In genomic region chr13:49213531-49213932, GRCm38 (mm10) we compare ENCODE assay signal across 9 mouse cellular contexts. TPM values are rescaled to one million over a fixed set of nuclear protein-coding genes. Genes with fewer than 3 reads are reported as not detected.
DNase-seq lines count a peak whose midpoint lies in the region; ATAC-seq and TF ChIP-seq lines count a peak whose summit lies in the region.
"Had no signal": no experiment of that assay in that cellular context is flagged by ENCODE, and none has a peak within 500 bp of the region (broad histone marks: within the 10 kb centered on the region; RNA-seq: fewer than 3 reads in every experiment).

No protein-coding gene starts in this region.

- DNase-seq in liver, postnatal 0 days, result no peak
- no peak for DNase-seq in liver
- DNase-seq in T-cell, adult 2 months (ENCODE audit: low spot score), result peak; percentile 47
- DNase-seq in cerebellum, adult 11-12 months, result peak; percentile 79
- peak; percentile 32 for DNase-seq in heart, postnatal 0 days (ENCODE audit: low spot score)
- peak; percentile 74 to 75 for DNase-seq in monocyte, adult 2 months (ENCODE audit: low read depth in 1 of 2, low spot score in 2 of 2)
- DNase-seq in right cerebral cortex, postnatal 4 days, result no peak

- no peaks in the 10 kb centered on the region for H3K9me3 ChIP-seq in liver, postnatal 0 days (ENCODE audit: low read length)
- H3K9me3 ChIP-seq in heart, postnatal 0 days (replicated peaks; ENCODE audit: control insufficient read depth, low read length), result no peaks in the 10 kb centered on the region
- H3K9me3 ChIP-seq in midbrain, embryonic 15.5 days, result no peaks in the 10 kb centered on the region

- ATAC-seq in liver, postnatal 0 days, result no peak
- ATAC-seq in heart, postnatal 0 days (ENCODE audit: insufficient read depth, low read depth), result no peak; the same call in 1 of the 2 replicates
- ATAC-seq in midbrain, embryonic 15.5 days (replicated peaks), result no peak

- no peak overlapping the region for H3K4me3 ChIP-seq in liver, postnatal 0 days (ENCODE audit: low read depth, low read length)
- peak overlapping the region; percentile 77; the same call in 1 of the 2 replicates for H3K4me3 ChIP-seq in heart, postnatal 0 days (ENCODE audit: low read depth, low read length)
- H3K4me3 ChIP-seq in midbrain, embryonic 15.5 days, result no peak overlapping the region
- H3K4me3 ChIP-seq: erythroblast, embryonic 14.5 days had no signal

- peaks cover 34% of the 10 kb centered on the region for H3K4me1 ChIP-seq in liver, postnatal 0 days (ENCODE audit: insufficient read depth)
- H3K4me1 ChIP-seq in heart, postnatal 0 days (ENCODE audit: control insufficient read depth, insufficient read depth), result peaks cover 37% of the 10 kb centered on the region
- H3K4me1 ChIP-seq in midbrain, embryonic 15.5 days, result peaks cover 39% of the 10 kb centered on the region

- TF ChIP-seq EP300 in liver, postnatal 0 days (IDR thresholded peaks at IDR 0.05; ENCODE audit: low read depth), result no peak
- TF ChIP-seq EP300 in heart, postnatal 0 days (IDR thresholded peaks at IDR 0.05; ENCODE audit: low read depth), result no peak

- H3K4me2 ChIP-seq in liver, postnatal 0 days (ENCODE audit: low read depth, low read length), result peak overlapping the region; percentile 94
- H3K4me2 ChIP-seq in heart, postnatal 0 days (ENCODE audit: low read depth, low read length), result peak overlapping the region; percentile 74
- no peak overlapping the region for H3K4me2 ChIP-seq in midbrain, embryonic 15.5 days

- WGBS in liver, postnatal 0 days (ENCODE audit: insufficient replicate concordance), result 27% methylated on average over 4 of the region's 4 CpGs
- WGBS in heart, postnatal 0 days, result 43% methylated on average over 4 of the region's 4 CpGs
- 60% methylated on average over 4 of the region's 4 CpGs for WGBS in midbrain, embryonic 15.5 days

- H3K9ac ChIP-seq in liver, postnatal 0 days (replicated peaks), result no peak overlapping the region
- H3K9ac ChIP-seq in heart, postnatal 0 days (replicated peaks; ENCODE audit: low read depth, low read length), result 0 out of 2 replicates have a peak overlapping the region, but pooled peaks have one; percentile 87
- H3K9ac ChIP-seq in midbrain, embryonic 15.5 days, result no peak overlapping the region

- no peaks in the 10 kb centered on the region for H3K27me3 ChIP-seq in liver, postnatal 0 days (ENCODE audit: insufficient read depth, low read length)
- no peaks in the 10 kb centered on the region for H3K27me3 ChIP-seq in heart, postnatal 0 days (ENCODE audit: control insufficient read depth, insufficient read depth, low read length)
- H3K27me3 ChIP-seq in midbrain, embryonic 15.5 days (replicated peaks), result peaks cover 12% of the 10 kb centered on the region

- H3K27ac ChIP-seq in liver, postnatal 0 days (ENCODE audit: low read depth), result 0 out of 2 replicates have a peak overlapping the region, but pooled peaks have one; percentile 24
- H3K27ac ChIP-seq in heart, postnatal 0 days (ENCODE audit: low read depth), result peak overlapping the region; percentile 70
- no peak overlapping the region for H3K27ac ChIP-seq in midbrain, embryonic 15.5 days

- H3K36me3 ChIP-seq in liver, postnatal 0 days (replicated peaks; ENCODE audit: insufficient read depth, low read length), result no peaks in the 10 kb centered on the region
- no peaks in the 10 kb centered on the region for H3K36me3 ChIP-seq in heart, postnatal 0 days (replicated peaks; ENCODE audit: control insufficient read depth, insufficient read depth, low read length)
- no peaks in the 10 kb centered on the region for H3K36me3 ChIP-seq in midbrain, embryonic 15.5 days (replicated peaks)

- no peak for TF ChIP-seq CTCF in liver, postnatal 0 days (IDR thresholded peaks at IDR 0.05; ENCODE audit: low read depth)
- no peak for TF ChIP-seq CTCF in heart, postnatal 0 days (IDR thresholded peaks at IDR 0.05; ENCODE audit: low read depth)

RNA-seq across cellular contexts. Expression of gene Card19, which starts 2.3 kb away (rescaled TPM):
- polyA plus RNA-seq in liver, postnatal 0 days (2015; fragmentation: Nextera tagmentation; extraction: Ambion mirVana), result 31.8 and 32.3 TPM in 2 replicates
- total RNA-seq in heart, postnatal 0 days (2014; rRNA removed; ENCODE audit: low replicate concordance), result 114 and 136 TPM in 2 replicates
- polyA plus RNA-seq in heart, postnatal 0 days (2015; fragmentation: Nextera tagmentation; extraction: Ambion mirVana), result 188 TPM in 2 replicates
- polyA plus RNA-seq in midbrain, embryonic 15.5 days (2015; fragmentation: Nextera tagmentation; extraction: Ambion mirVana), result 25.1 and 29.3 TPM in 2 replicates

RNA-seq across cellular contexts. Expression of gene Ninj1, which starts 26.2 kb away (rescaled TPM):
- 106 and 118 TPM in 2 replicates for polyA plus RNA-seq in liver, postnatal 0 days (2015; fragmentation: Nextera tagmentation; extraction: Ambion mirVana)
- 75.3 and 102 TPM in 2 replicates for total RNA-seq in heart, postnatal 0 days (2014; rRNA removed; ENCODE audit: low replicate concordance)
- polyA plus RNA-seq in heart, postnatal 0 days (2015; fragmentation: Nextera tagmentation; extraction: Ambion mirVana), result 94.6 and 97.2 TPM in 2 replicates
- polyA plus RNA-seq in midbrain, embryonic 15.5 days (2015; fragmentation: Nextera tagmentation; extraction: Ambion mirVana), result 21.2 and 22.8 TPM in 2 replicates

RNA-seq across cellular contexts. Expression of gene Susd3, which starts 35.0 kb away (rescaled TPM):
- 2.5 and 2.9 TPM in 2 replicates for polyA plus RNA-seq in liver, postnatal 0 days (2015; fragmentation: Nextera tagmentation; extraction: Ambion mirVana)
- 0.43 and 0.46 TPM in 2 replicates for total RNA-seq in heart, postnatal 0 days (2014; rRNA removed; ENCODE audit: low replicate concordance)
- 0.75 and 0.99 TPM in 2 replicates for polyA plus RNA-seq in heart, postnatal 0 days (2015; fragmentation: Nextera tagmentation; extraction: Ambion mirVana)
- polyA plus RNA-seq in midbrain, embryonic 15.5 days (2015; fragmentation: Nextera tagmentation; extraction: Ambion mirVana), result 0.54 and 0.59 TPM in 2 replicates

Comparison
In these comparisons a context has a peak if more than half of its experiments do, and no peak if none do; other contexts are left out.
1. DNase-seq: peak in T-cell, adult 2 months (single experiment), cerebellum, adult 11-12 months (single experiment), heart, postnatal 0 days (single experiment) and monocyte, adult 2 months (2 of 2); none in liver, postnatal 0 days (single experiment), liver (single experiment) and right cerebral cortex, postnatal 4 days (single experiment).